Mouse (Mus musculus) erythroblast, embryonic 14.5 days (primary cell): Measurements from ENCODE around the gene Nipa2. TPM values are rescaled to one million over a fixed set of nuclear protein-coding genes. Genes with fewer than 3 reads are reported as not detected.

Experiments
- H3K27me3 ChIP-seq: 2 replicates; pipeline ENCODE4 v1.6.1; 2012; ENCODE audit warnings: inconsistent platforms; ENCODE audit not compliant: control insufficient read depth
- H3K36me3 ChIP-seq: 2 replicates; pipeline ENCODE4 v1.6.1; 2012; ENCODE audit warnings: mild to moderate bottlenecking, inconsistent platforms; ENCODE audit not compliant: control insufficient read depth
- H3K4me1 ChIP-seq: 2 replicates; pipeline ENCODE4 v1.6.1; 2012; ENCODE audit warnings: inconsistent platforms; ENCODE audit not compliant: control insufficient read depth
- H3K4me3 ChIP-seq: replicated peaks from 2 replicates; pipeline ENCODE3; 2012; ENCODE audit warnings: moderate library complexity, mild to moderate bottlenecking, inconsistent platforms
- H3K9me3 ChIP-seq: 2 replicates; pipeline ENCODE4 v1.6.1; 2012; ENCODE audit warnings: low read length, inconsistent platforms, mixed read lengths; ENCODE audit not compliant: control insufficient read depth
- GATA1 ChIP-seq: IDR thresholded peaks from 2 replicates; pipeline ENCODE4 v1.6.1; 2012; ENCODE audit warnings: low read length, inconsistent platforms, mixed read lengths
- TAL1 ChIP-seq: IDR thresholded peaks from 3 replicates; pipeline ENCODE4 v1.6.1; 2012; ENCODE audit warnings: low read length, inconsistent platforms, mixed read lengths
- polyA plus RNA-seq: library from polyadenylated mRNA; stranded (reverse); fragments of >175 nt; gene quantifications from 2 replicates; pipeline ENCODE4 v1.2.3, GENCODE M21; 2012

Nipa2 gene
- polyA plus RNA-seq = 0.71 and 0.87 TPM in 2 replicates

- no peaks in the 10 kb centered on the region for H3K9me3 ChIP-seq
- H3K4me3 ChIP-seq = peak within 1 kb of the TSS; percentile 70
- peaks cover 33% of the 10 kb centered on the region for H3K4me1 ChIP-seq
- no peak for TF ChIP-seq GATA1
- no peak for TF ChIP-seq TAL1
- H3K36me3 ChIP-seq = peaks cover 23% of the 10 kb centered on the region
- H3K27me3 ChIP-seq = no peaks in the 10 kb centered on the region
These were observed at the start of gene Nipa2 for GRCm38 (mm10) chr7:55962004-55962908. Nipa2 (minus strand) TSS chr7:55962476.

GRCm38 (mm10) chr7:56011018-56011333 is 48.7 kb upstream of the Nipa2 start:
- TF ChIP-seq GATA1 (no peak), TAL1 (no peak)
- no peaks in the 10 kb centered on the region for H3K9me3 ChIP-seq
- H3K4me1 ChIP-seq = peaks cover 85% of the 10 kb centered on the region
- H3K36me3 ChIP-seq = peaks cover 70% of the 10 kb centered on the region
- no peaks in the 10 kb centered on the region for H3K27me3 ChIP-seq
- no peak overlapping the region for H3K4me3 ChIP-seq

- H3K9me3 ChIP-seq = no peaks in the 10 kb centered on the region
- H3K36me3 ChIP-seq = peaks cover 70% of the 10 kb centered on the region
- peaks cover 84% of the 10 kb centered on the region for H3K4me1 ChIP-seq
- H3K4me3 ChIP-seq = no peak overlapping the region
- no peak for TF ChIP-seq TAL1
- no peak for TF ChIP-seq GATA1
- no peaks in the 10 kb centered on the region for H3K27me3 ChIP-seq
These were observed 48.2 kb upstream of the Nipa2 start for GRCm38 (mm10) chr7:56010318-56011017.

- H3K27me3 ChIP-seq = no peaks in the 10 kb centered on the region
- peaks cover 84% of the 10 kb centered on the region for H3K36me3 ChIP-seq
- H3K9me3 ChIP-seq = no peaks in the 10 kb centered on the region
- no peak for TF ChIP-seq TAL1
- no peak for TF ChIP-seq GATA1
- peaks cover 59% of the 10 kb centered on the region for H3K4me1 ChIP-seq
- no peak overlapping the region for H3K4me3 ChIP-seq
These were observed 36.7 kb upstream of the Nipa2 start for GRCm38 (mm10) chr7:55998997-55999396.

DNA sequence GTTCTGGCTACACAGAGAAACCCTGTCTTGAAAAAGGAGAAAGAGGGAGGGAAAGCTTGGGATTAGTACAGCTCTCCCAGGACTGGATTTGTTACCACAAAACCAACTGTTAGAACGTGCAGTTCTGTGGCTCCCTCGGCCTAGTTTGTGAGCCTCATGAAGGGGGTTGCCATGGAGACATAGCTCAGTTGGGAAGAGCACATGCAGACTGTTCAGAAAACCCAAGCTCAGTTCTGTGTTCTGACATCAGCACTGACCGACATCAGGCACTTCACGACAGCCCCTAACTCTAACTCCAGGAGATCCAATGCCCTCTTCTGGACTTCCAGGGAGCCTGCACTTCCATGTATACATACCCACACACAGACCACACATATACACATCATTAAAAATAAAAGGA is 32.7 kb upstream of the Nipa2 start:
- no peak for TF ChIP-seq GATA1
- H3K9me3 ChIP-seq = no peaks in the 10 kb centered on the region
- no peak overlapping the region for H3K4me3 ChIP-seq
- no peaks in the 10 kb centered on the region for H3K27me3 ChIP-seq
- H3K36me3 ChIP-seq = peaks cover 76% of the 10 kb centered on the region
- H3K4me1 ChIP-seq = peaks cover 31% of the 10 kb centered on the region

DNA sequence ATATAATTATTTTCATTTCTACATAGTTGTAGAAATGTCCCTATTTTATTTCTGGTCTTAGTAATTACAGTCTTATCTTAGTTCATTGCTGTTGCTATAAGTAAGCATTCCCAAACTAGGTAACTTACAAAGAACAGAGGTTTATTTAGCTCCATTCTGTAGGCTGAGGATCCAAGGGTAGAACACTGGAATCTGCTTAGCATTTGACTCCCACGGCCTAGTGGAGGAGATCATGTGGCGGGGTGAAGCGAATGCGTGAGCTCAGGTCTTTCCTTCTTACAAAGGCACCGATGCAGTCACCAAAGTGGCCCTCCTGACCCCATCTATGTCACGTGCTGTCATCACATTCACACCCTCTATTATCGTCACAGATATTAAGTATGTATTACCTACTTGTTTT is 29.6 kb upstream of the Nipa2 start:
- Histone ChIP-seq H3K4me1 (peaks cover 6% of the 10 kb centered on the region), H3K36me3 (peaks cover 81% of the 10 kb centered on the region), H3K4me3 (no peak overlapping the region), H3K9me3 (no peaks in the 10 kb centered on the region), H3K27me3 (no peaks in the 10 kb centered on the region)
- TF ChIP-seq GATA1 = no peak
- TF ChIP-seq TAL1 = no peak

- no peak overlapping the region for H3K4me3 ChIP-seq
- peaks cover 10% of the 10 kb centered on the region for H3K4me1 ChIP-seq
- no peaks in the 10 kb centered on the region for H3K27me3 ChIP-seq
- no peaks in the 10 kb centered on the region for H3K9me3 ChIP-seq
- TF ChIP-seq GATA1 = no peak
- TF ChIP-seq TAL1 = no peak
- H3K36me3 ChIP-seq = peaks cover 80% of the 10 kb centered on the region
These were observed 28.9 kb upstream of the Nipa2 start for GRCm38 (mm10) chr7:55991129-55991528.

DNA sequence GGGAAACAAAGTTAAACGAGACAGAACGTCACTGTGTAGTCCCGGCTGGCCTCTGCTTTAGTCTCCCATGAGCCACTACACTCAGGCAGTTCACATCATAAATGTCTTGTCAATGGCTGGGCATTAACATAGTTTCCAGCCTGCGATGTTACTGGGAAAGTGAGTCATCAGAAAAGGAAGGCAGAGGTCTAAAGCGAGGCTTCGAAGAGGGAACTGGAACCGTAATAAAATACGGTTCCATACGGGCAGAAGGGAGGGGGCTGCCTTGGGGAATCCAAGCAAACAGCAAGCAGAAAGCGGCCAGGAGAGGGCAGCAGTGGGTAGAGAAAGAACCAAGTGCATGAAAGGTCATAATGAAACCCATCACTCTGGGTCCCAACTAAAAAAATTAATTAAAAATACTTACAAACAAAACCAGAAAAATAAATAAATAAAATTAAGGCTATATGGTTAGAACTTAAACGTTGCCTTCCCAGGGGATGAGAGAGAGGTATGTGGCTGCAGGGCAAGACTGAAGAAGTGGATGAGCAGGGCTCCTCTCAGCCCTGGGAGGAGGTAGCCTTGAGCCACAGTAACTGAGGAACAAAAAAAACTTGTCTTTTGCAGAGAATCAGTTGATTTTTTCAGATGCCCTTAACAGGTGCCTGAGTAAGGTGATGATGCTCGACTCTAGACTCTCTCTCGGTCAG is 24.4 kb upstream of the Nipa2 start:
- Histone ChIP-seq H3K4me1 (peaks cover 25% of the 10 kb centered on the region), H3K4me3 (no peak overlapping the region), H3K9me3 (no peaks in the 10 kb centered on the region), H3K36me3 (peaks cover 80% of the 10 kb centered on the region), H3K27me3 (no peaks in the 10 kb centered on the region)
- TF ChIP-seq GATA1 = no peak

- Histone ChIP-seq H3K9me3 (no peaks in the 10 kb centered on the region), H3K36me3 (peaks cover 85% of the 10 kb centered on the region), H3K27me3 (no peaks in the 10 kb centered on the region), H3K4me1 (peaks cover 39% of the 10 kb centered on the region), H3K4me3 (no peak overlapping the region)
- TF ChIP-seq GATA1 (no peak), TAL1 (no peak)
These were observed 22.5 kb upstream of the Nipa2 start for GRCm38 (mm10) chr7:55984754-55985153.
